Mouse (Mus musculus) erythroblast, embryonic 14.5 days (primary cell): ENCODE measurements around the gene Adprh.

Experiments used
- GATA1 ChIP-seq: IDR thresholded peaks from 2 replicates; pipeline ENCODE4 v1.6.1; 2012; ENCODE audit warnings: low read length, inconsistent platforms, mixed read lengths
- TAL1 ChIP-seq: IDR thresholded peaks from 3 replicates; pipeline ENCODE4 v1.6.1; 2012; ENCODE audit warnings: low read length, inconsistent platforms, mixed read lengths

DNA sequence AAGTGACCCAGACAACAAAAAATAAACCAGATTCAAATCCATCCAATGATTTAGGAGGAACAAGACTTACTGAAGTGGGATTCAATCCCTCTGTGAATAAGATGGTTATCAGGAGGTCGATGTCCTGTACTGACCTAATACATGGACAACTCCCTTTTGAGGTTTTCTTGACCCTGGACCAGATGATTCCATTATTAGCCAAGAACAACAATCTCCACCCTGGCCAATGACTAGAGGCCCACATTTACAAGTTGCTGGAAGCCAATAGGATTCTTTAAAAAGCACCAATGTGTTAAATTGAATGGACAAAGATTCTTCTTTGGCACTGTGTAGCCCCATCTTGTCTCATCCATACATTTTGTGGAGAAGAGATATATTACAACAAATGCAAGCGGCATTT lies 27.1 kb downstream of the Adprh start:
- TF ChIP-seq GATA1 (no peak), TAL1 (no peak)
